In the genomic region with DNA sequence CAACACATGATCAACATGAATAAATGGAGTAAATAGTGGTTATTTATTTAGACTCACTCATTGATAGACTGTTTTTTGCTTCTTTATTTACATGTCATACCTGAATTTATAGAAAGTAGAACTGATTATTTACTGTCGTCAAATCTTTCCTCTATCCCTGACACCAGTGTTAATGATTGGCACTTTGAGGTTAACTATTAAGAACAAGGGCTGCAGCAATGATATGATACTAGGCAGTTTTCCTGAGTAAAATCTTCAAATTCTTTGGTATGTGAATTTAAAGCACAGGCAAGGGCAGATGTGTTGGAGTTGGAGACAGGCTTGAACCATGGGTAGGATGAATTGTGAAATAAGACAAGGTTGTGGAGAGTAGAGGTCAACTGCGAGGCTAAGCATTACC, we compare ENCODE assay signal across 29 mouse cellular contexts.
"Had no signal": no experiment of that assay in that cellular context is flagged by ENCODE, and none has a peak within 500 bp of the region (broad histone marks: within the 10 kb centered on the region; RNA-seq: fewer than 3 reads in every experiment).

No protein-coding gene starts in this region.

- H3K4me2 ChIP-seq: embryonic facial prominence, embryonic 12.5 days; embryonic facial prominence, embryonic 13.5 days; embryonic facial prominence, embryonic 15.5 days; forebrain, embryonic 12.5 days; forebrain, embryonic 13.5 days; forebrain, embryonic 15.5 days had no signal

- DNase-seq: cerebellum, adult 2 months; cerebellum, adult 8-10 months; cerebellum, adult 9-10 months; cerebellum, adult 9-11 months; cerebellum, postnatal 10 days; cerebellum, postnatal 14 days; cerebellum, postnatal 25 days; cerebellum, postnatal 36 days; embryo, embryonic 11 days; forebrain, postnatal 0 days; gastrocnemius, adult 2 months; gastrocnemius, postnatal 10 days; gastrocnemius, postnatal 14 days; gastrocnemius, postnatal 25 days; gastrocnemius, postnatal 36 days; heart, adult 11 months; heart, adult 18-20 months; heart, adult 2 months had no signal

- H3K27ac ChIP-seq: embryonic facial prominence, embryonic 10.5 days; embryonic facial prominence, embryonic 12.5 days; embryonic facial prominence, embryonic 13.5 days; embryonic facial prominence, embryonic 15.5 days; forebrain, embryonic 10.5 days; forebrain, embryonic 12.5 days; forebrain, embryonic 13.5 days; forebrain, embryonic 15.5 days; gastrocnemius, adult 2 months; heart, adult 2 months had no signal

- H3K4me3 ChIP-seq: embryonic facial prominence, embryonic 10.5 days; embryonic facial prominence, embryonic 12.5 days; embryonic facial prominence, embryonic 13.5 days; embryonic facial prominence, embryonic 15.5 days; erythroblast, embryonic 14.5 days; forebrain, embryonic 10.5 days; forebrain, embryonic 12.5 days; forebrain, embryonic 13.5 days; forebrain, embryonic 15.5 days; gastrocnemius, adult 2 months; heart, adult 2 months had no signal

- H3K36me3 ChIP-seq: embryonic facial prominence, embryonic 10.5 days; embryonic facial prominence, embryonic 12.5 days; embryonic facial prominence, embryonic 13.5 days; embryonic facial prominence, embryonic 15.5 days; forebrain, embryonic 10.5 days; forebrain, embryonic 12.5 days; forebrain, embryonic 15.5 days had no signal

- H3K9me3 ChIP-seq: embryonic facial prominence, embryonic 10.5 days; embryonic facial prominence, embryonic 12.5 days; embryonic facial prominence, embryonic 13.5 days; embryonic facial prominence, embryonic 15.5 days; forebrain, embryonic 10.5 days; forebrain, embryonic 12.5 days; forebrain, embryonic 13.5 days; forebrain, embryonic 15.5 days had no signal

- H3K9ac ChIP-seq: embryonic facial prominence, embryonic 12.5 days; embryonic facial prominence, embryonic 13.5 days; embryonic facial prominence, embryonic 15.5 days; forebrain, embryonic 12.5 days; forebrain, embryonic 13.5 days; forebrain, embryonic 15.5 days; forebrain, postnatal 0 days had no signal

- ATAC-seq: forebrain, embryonic 13.5 days; forebrain, embryonic 14.5 days; forebrain, embryonic 15.5 days; forebrain, embryonic 16.5 days; forebrain, postnatal 0 days had no signal

- H3K27me3 ChIP-seq: embryonic facial prominence, embryonic 12.5 days; embryonic facial prominence, embryonic 13.5 days; embryonic facial prominence, embryonic 15.5 days; forebrain, embryonic 13.5 days; forebrain, embryonic 15.5 days had no signal

- H3K4me1 ChIP-seq: embryonic facial prominence, embryonic 10.5 days; embryonic facial prominence, embryonic 12.5 days; embryonic facial prominence, embryonic 13.5 days; embryonic facial prominence, embryonic 15.5 days; forebrain, embryonic 13.5 days; forebrain, embryonic 15.5 days had no signal
